Mouse (Mus musculus) bone marrow macrophage, adult 2 months (primary cell): ENCODE results near the gene Prl7a1. TPM values are rescaled to one million over a fixed set of nuclear protein-coding genes. Genes with fewer than 3 reads are reported as not detected.

Experiments used
- H3K27ac ChIP-seq: 2 replicates; pipeline ENCODE4 v1.5.1; 2012; ENCODE audit warnings: low read depth, low read length; ENCODE audit not compliant: insufficient read depth
- H3K4me1 ChIP-seq: 2 replicates; pipeline ENCODE4 v1.6.1; 2012; ENCODE audit warnings: low read length; ENCODE audit not compliant: control insufficient read depth, insufficient read depth
- H3K4me3 ChIP-seq: 2 replicates; pipeline ENCODE4 v1.5.1; 2012; ENCODE audit warnings: mild to moderate bottlenecking, low read length, moderate library complexity; ENCODE audit not compliant: insufficient read depth
- CTCF ChIP-seq: IDR thresholded peaks from 2 replicates; pipeline ENCODE4 v1.5.1; 2012; ENCODE audit warnings: low read depth, mild to moderate bottlenecking, low read length, moderate library complexity
- POLR2A ChIP-seq: IDR thresholded peaks from 2 replicates; pipeline ENCODE4 v1.6.1; 2012; ENCODE audit warnings: mild to moderate bottlenecking, low read depth, low read length, borderline replicate concordance
- polyA plus RNA-seq: library from polyadenylated mRNA; stranded (reverse); fragments of >200 nt; gene quantifications from 2 replicates; pipeline ENCODE4 v1.2.4, GENCODE M21; 2012; ENCODE audit not compliant: missing spikeins, insufficient read depth, insufficient read length

Gene Prl7a1
- not detected in 2 replicates for polyA plus RNA-seq

DNA sequence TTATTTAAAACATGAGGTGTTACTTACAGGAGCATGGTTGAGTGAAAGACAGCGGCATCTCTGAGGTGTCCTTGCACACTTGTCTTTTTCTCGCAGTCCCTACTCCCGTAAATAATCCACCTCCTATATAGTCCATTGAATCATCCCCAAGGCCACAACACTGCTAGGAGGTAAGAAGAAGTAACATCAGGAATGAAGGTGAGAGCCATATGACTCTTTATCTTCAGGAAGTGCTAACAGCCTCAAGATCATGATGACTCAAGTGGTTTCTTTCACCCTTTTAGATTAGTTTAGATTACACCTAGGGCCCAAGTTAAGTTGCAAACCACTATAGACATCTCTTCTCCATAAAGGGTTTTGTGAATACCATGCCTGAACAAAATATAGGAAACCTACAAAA is at the start of gene Prl7a1:
TSS of gene Prl7a1 (minus strand) at position 101 of the 400 bp plus-strand sequence.
- Histone ChIP-seq H3K4me3 (no peak within 1 kb of the TSS), H3K4me1 (no peaks in the 10 kb centered on the region), H3K27ac (no peak within 1 kb of the TSS)
- TF ChIP-seq POLR2A (no peak), CTCF (no peak)

DNA sequence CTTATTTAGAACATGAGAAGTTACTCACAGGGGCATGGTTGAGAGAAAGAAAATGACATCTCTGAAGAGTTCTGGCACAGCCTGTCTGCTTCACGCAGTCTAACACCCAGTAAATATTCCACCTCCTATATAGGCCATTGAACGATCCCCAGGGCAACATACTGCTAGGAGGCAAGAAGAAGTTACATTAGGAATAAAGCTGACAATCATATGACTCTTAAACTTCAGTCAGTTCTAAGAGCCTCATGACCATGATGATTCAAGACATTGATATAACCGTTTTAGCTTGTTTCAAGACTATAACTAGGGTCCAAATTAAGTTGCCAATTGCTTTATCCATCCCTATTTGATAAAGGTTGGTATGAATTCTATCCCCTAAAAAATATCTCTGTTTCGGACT is 25.6 kb upstream of the Prl7a1 start, which contains the start of gene Prl7a2:
TSS of gene Prl7a2 (minus strand) at position 101 of the 400 bp plus-strand sequence.
- Histone ChIP-seq H3K4me1 (no peaks in the 10 kb centered on the region), H3K4me3 (no peak within 1 kb of the TSS), H3K27ac (no peak within 1 kb of the TSS)
- no peak for TF ChIP-seq POLR2A
- no peak for TF ChIP-seq CTCF

DNA sequence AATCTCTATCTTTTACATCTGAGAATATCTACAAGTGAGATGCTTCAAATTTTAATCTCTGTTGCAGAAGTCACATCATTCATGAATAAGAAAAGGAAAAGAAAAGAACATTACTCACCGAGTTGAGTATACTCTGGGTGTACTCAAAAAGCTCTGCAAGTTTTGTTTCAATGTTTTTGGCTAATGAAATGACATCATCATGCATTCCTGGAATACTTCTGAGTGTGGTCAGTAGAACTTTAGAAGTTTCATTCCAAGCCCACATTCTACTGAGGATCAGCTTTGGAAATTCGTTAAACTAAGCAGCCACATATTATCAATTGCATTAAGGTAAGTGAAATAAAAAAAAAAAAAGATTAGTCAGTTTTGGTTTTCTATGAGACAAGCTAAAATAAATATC is 18.5 kb upstream of the Prl7a1 start:
- H3K27ac ChIP-seq = no peak overlapping the region
- no peak overlapping the region for H3K4me3 ChIP-seq
- no peak for TF ChIP-seq POLR2A
- no peak for TF ChIP-seq CTCF
- no peaks in the 10 kb centered on the region for H3K4me1 ChIP-seq

DNA sequence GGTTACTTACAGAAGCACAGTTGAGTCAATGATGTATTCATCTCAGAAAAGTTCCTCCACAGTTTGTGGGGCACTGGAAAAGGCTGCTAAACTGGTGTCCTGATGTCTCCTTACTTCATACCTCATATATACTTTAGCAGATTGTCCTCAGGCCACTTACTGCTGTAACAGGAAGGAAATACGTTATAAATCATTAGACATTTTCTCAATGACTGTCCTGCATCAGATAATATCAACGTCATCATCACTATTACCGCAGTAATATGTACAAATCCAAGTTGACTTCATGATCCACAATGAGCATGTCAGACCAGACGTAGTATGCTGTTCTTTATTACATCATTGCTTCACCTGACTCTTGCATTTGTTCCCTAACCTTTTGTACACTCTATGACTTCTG is 31.8 kb downstream of the Prl7a1 start, which contains the start of gene Prl7b1:
TSS of gene Prl7b1 (minus strand) at position 101 of the 400 bp plus-strand sequence.
- no peaks in the 10 kb centered on the region for H3K4me1 ChIP-seq
- H3K4me3 ChIP-seq = no peak within 1 kb of the TSS
- H3K27ac ChIP-seq = no peak within 1 kb of the TSS
- no peak for TF ChIP-seq CTCF
- no peak for TF ChIP-seq POLR2A

Other genes starting within 250 kb of the Prl7a1 start
- not detected in 2 replicates for gene Prl8a6, start 203.8 kb downstream of the Prl7a1 start, polyA plus RNA-seq
- not detected in 2 replicates for gene Prl8a8, start 129.3 kb downstream of the Prl7a1 start, polyA plus RNA-seq
- gene Prl8a9, start 77.9 kb downstream of the Prl7a1 start, polyA plus RNA-seq = not detected in 2 replicates
- gene Prl8a1, start 60.3 kb downstream of the Prl7a1 start, polyA plus RNA-seq = not detected in 2 replicates
- not detected in 2 replicates for gene Prl7b1, start 31.9 kb downstream of the Prl7a1 start, polyA plus RNA-seq
- gene Prl7a2, start 25.5 kb upstream of the Prl7a1 start, polyA plus RNA-seq = not detected in 2 replicates
- gene Prl7d1, start 74.2 kb upstream of the Prl7a1 start, polyA plus RNA-seq = not detected in 2 replicates
- not detected in 2 replicates for gene Prl7c1, start 138.3 kb upstream of the Prl7a1 start, polyA plus RNA-seq
- gene Prl2a1, start 159.2 kb upstream of the Prl7a1 start, polyA plus RNA-seq = not detected in 2 replicates
- not detected in 2 replicates for gene Prl2c1, start 206.8 kb upstream of the Prl7a1 start, polyA plus RNA-seq